Mouse (Mus musculus) right cerebral cortex, postnatal 25 days (tissue): ENCODE results near the gene Smug1.

Source experiments
- DNase-seq: peaks from one replicate; pipeline ENCODE4 v3.0.0; 2022

Smug1 gene

GRCm38 (mm10) chr15:103176874-103177421 lies 10.1 kb upstream of the Smug1 start:
- DNase-seq: peak; percentile 85

GRCm38 (mm10) chr15:103173251-103173650 lies 6.4 kb upstream of the Smug1 start:
- no peak for DNase-seq

- DNase-seq: no peak
Measured at GRCm38 (mm10) chr15:103172537-103172936, 5.6 kb upstream of the Smug1 start.

GRCm38 (mm10) chr15:103171276-103171675 lies 4.4 kb upstream of the Smug1 start:
- DNase-seq: no peak

- no peak for DNase-seq
Measured at GRCm38 (mm10) chr15:103170316-103170679, 3.4 kb upstream of the Smug1 start.

GRCm38 (mm10) chr15:103169612-103170315 lies 2.9 kb upstream of the Smug1 start:
- no peak for DNase-seq

- DNase-seq: no peak
Measured at GRCm38 (mm10) chr15:103168801-103169611, 2.1 kb upstream of the Smug1 start.

GRCm38 (mm10) chr15:103167786-103168185 lies 894 bp upstream of the Smug1 start:
- DNase-seq: no peak

- DNase-seq: no peak
Measured at GRCm38 (mm10) chr15:103165924-103166323, 968 bp downstream of the Smug1 start.

- DNase-seq: peak; percentile 85
Measured at GRCm38 (mm10) chr15:103165379-103165778, 1.5 kb downstream of the Smug1 start.

GRCm38 (mm10) chr15:103163182-103163919 lies 3.5 kb downstream of the Smug1 start:
- DNase-seq: peak; percentile 91

GRCm38 (mm10) chr15:103157585-103157984 lies 9.3 kb downstream of the Smug1 start:
- DNase-seq: peak; percentile 43

GRCm38 (mm10) chr15:103156890-103157289 lies 10.0 kb downstream of the Smug1 start:
- DNase-seq: no peak

- DNase-seq: no peak
Measured at GRCm38 (mm10) chr15:103155366-103156321, 11.2 kb downstream of the Smug1 start.

- no peak for DNase-seq
Measured at GRCm38 (mm10) chr15:103152890-103153610, 13.8 kb downstream of the Smug1 start.

GRCm38 (mm10) chr15:103152371-103152770 lies 14.5 kb downstream of the Smug1 start:
- no peak for DNase-seq

- no peak for DNase-seq
Measured at GRCm38 (mm10) chr15:103147779-103148178, 19.1 kb downstream of the Smug1 start.

GRCm38 (mm10) chr15:103147422-103147690 lies 19.5 kb downstream of the Smug1 start:
- DNase-seq: no peak

- peak; percentile 80 for DNase-seq
Measured at GRCm38 (mm10) chr15:103146627-103147421, 20.1 kb downstream of the Smug1 start.

GRCm38 (mm10) chr15:103145635-103146299 lies 21.1 kb downstream of the Smug1 start:
- no peak for DNase-seq
